Comparison of ENCODE assay signal across 8 mouse cellular contexts in genomic region chr2:30942603-30943011, GRCm38 (mm10). TPM values are rescaled to one million over a fixed set of nuclear protein-coding genes. Genes with fewer than 3 reads are reported as not detected.
DNase-seq lines count a peak whose midpoint lies in the region; ATAC-seq lines count a peak whose summit lies in the region.

No protein-coding gene starts in this region.

- peak; percentile 59; the same call in 1 of the 2 replicates for ATAC-seq in neural tube, embryonic 13.5 days (ENCODE audit: low read depth)

- peak overlapping the region; percentile 51 for H3K4me2 ChIP-seq in neural tube, embryonic 13.5 days

- no peak overlapping the region; the same call in 1 of the 2 replicates for H3K9ac ChIP-seq in neural tube, embryonic 13.5 days

- H3K27me3 ChIP-seq in heart, embryonic 10.5 days (ENCODE audit: insufficient read depth, poor library complexity, severe bottlenecking) = no peaks in the 10 kb centered on the region
- H3K27me3 ChIP-seq in neural tube, embryonic 13.5 days = no peaks in the 10 kb centered on the region

- no peaks in the 10 kb centered on the region for H3K4me1 ChIP-seq in heart, embryonic 10.5 days
- H3K4me1 ChIP-seq in neural tube, embryonic 13.5 days (replicated peaks) = no peaks in the 10 kb centered on the region

- DNase-seq in CD8-positive naive resting alpha-beta T cell, adult 2 months (ENCODE audit: low read depth in 2 of 2, low spot score in 2 of 2) = peak; percentile 55 to 75
- peak; percentile 72 for DNase-seq in adipocyte (ENCODE audit: low spot score)
- DNase-seq in embryo, embryonic 11.5 days (ENCODE audit: low read depth, low spot score) = peak; percentile 78
- DNase-seq in heart, embryonic 10.5 days (ENCODE audit: low spot score) = peak; percentile 90
- DNase-seq in kidney, adult 9 months = peak; percentile 78
- peak; percentile 73 to 79 for DNase-seq in lung, adult 18-20 months
- peak; percentile 56 to 73 for DNase-seq in thymus, postnatal 10 days (ENCODE audit: low spot score in 2 of 2)

- H3K27ac ChIP-seq in heart, embryonic 10.5 days = 0 out of 2 replicates have a peak overlapping the region, but pooled peaks have one; percentile 37
- no peak overlapping the region for H3K27ac ChIP-seq in neural tube, embryonic 13.5 days (replicated peaks)

- no peaks in the 10 kb centered on the region for H3K36me3 ChIP-seq in heart, embryonic 10.5 days
- no peaks in the 10 kb centered on the region for H3K36me3 ChIP-seq in neural tube, embryonic 13.5 days

- H3K9me3 ChIP-seq in heart, embryonic 10.5 days = no peaks in the 10 kb centered on the region
- no peaks in the 10 kb centered on the region for H3K9me3 ChIP-seq in neural tube, embryonic 13.5 days

- WGBS in heart, embryonic 10.5 days = 30% methylated on average over 16 of the region's 16 CpGs
- 27% methylated on average over 16 of the region's 16 CpGs for WGBS in neural tube, embryonic 13.5 days

- H3K4me3 ChIP-seq in heart, embryonic 10.5 days = peak overlapping the region; percentile 43
- H3K4me3 ChIP-seq in neural tube, embryonic 13.5 days = peak overlapping the region; percentile 27

RNA-seq across cellular contexts. Expression of gene Tor1b, which starts 10.2 kb away (rescaled TPM):
- polyA plus RNA-seq in heart, embryonic 10.5 days (2016; fragmentation: Nextera tagmentation; extraction: Ambion mirVana) = 24.6 and 25.4 TPM in 2 replicates
- polyA plus RNA-seq in neural tube, embryonic 13.5 days (2015; fragmentation: Nextera tagmentation; extraction: Ambion mirVana) = 14.9 and 16.3 TPM in 2 replicates

RNA-seq across cellular contexts. Expression of gene Ptges, which starts 12.9 kb away (rescaled TPM):
- 4.2 and 6.1 TPM in 2 replicates for polyA plus RNA-seq in heart, embryonic 10.5 days (2016; fragmentation: Nextera tagmentation; extraction: Ambion mirVana)
- 2.4 and 2.7 TPM in 2 replicates for polyA plus RNA-seq in neural tube, embryonic 13.5 days (2015; fragmentation: Nextera tagmentation; extraction: Ambion mirVana)

RNA-seq across cellular contexts. Expression of gene Tor1a, which starts 25.1 kb away (rescaled TPM):
- polyA plus RNA-seq in heart, embryonic 10.5 days (2016; fragmentation: Nextera tagmentation; extraction: Ambion mirVana) = 65.1 and 80.5 TPM in 2 replicates
- 92.3 and 105 TPM in 2 replicates for polyA plus RNA-seq in neural tube, embryonic 13.5 days (2015; fragmentation: Nextera tagmentation; extraction: Ambion mirVana)

RNA-seq across cellular contexts. Expression of gene BC005624, which starts 39.4 kb away (rescaled TPM):
- 36.9 and 42.6 TPM in 2 replicates for polyA plus RNA-seq in heart, embryonic 10.5 days (2016; fragmentation: Nextera tagmentation; extraction: Ambion mirVana)
- 92.3 and 95.2 TPM in 2 replicates for polyA plus RNA-seq in neural tube, embryonic 13.5 days (2015; fragmentation: Nextera tagmentation; extraction: Ambion mirVana)

RNA-seq across cellular contexts. Expression of gene Usp20, which starts 39.5 kb away (rescaled TPM):
- polyA plus RNA-seq in heart, embryonic 10.5 days (2016; fragmentation: Nextera tagmentation; extraction: Ambion mirVana) = 15.7 and 21.5 TPM in 2 replicates
- polyA plus RNA-seq in neural tube, embryonic 13.5 days (2015; fragmentation: Nextera tagmentation; extraction: Ambion mirVana) = 48.9 and 49.6 TPM in 2 replicates
